Mouse (Mus musculus) sigmoid colon, adult 10 weeks (tissue): ENCODE measurements around the gene Hephl1. TPM values are rescaled to one million over a fixed set of nuclear protein-coding genes. Genes with fewer than 3 reads are reported as not detected.

Experiments used
- polyA plus RNA-seq: library from polyadenylated mRNA; stranded (reverse); fragments of 350-450 nt; fragmentation: Illumina TruSeq; extraction: RNeasy Lipid Tissue Mini Kit (QIAGEN cat#74804); gene quantifications from one replicate; pipeline ENCODE4 v1.2.3, GENCODE M21; 2014; ENCODE audit warnings: low read depth, low replicate concordance

Hephl1 gene
- not detected for polyA plus RNA-seq

GRCm38 (mm10) chr9:15112008-15112407 is at the start of gene Hephl1:
TSS of gene Hephl1 (minus strand) at chr9:15112108.

GRCm38 (mm10) chr9:15045084-15045669 is 66.7 kb downstream of the Hephl1 start, which contains the start of gene Panx1:
TSS of gene Panx1 (minus strand) at chr9:15045478.

Other genes with a start within 250 kb of the Hephl1 start
- gene Izumo1r, start 208.2 kb downstream of the Hephl1 start, polyA plus RNA-seq = not detected
- 15.4 TPM for gene Panx1, start 66.6 kb downstream of the Hephl1 start, polyA plus RNA-seq
- gene Vstm5, start 126.9 kb upstream of the Hephl1 start, polyA plus RNA-seq = 8.5 TPM
- 49.2 TPM for gene Med17, start 167.8 kb upstream of the Hephl1 start, polyA plus RNA-seq
- gene Taf1d, start 194.1 kb upstream of the Hephl1 start, polyA plus RNA-seq = 342 TPM
- gene 4931406C07Rik, start 194.3 kb upstream of the Hephl1 start, polyA plus RNA-seq = 343 TPM
- gene Cep295, start 245.7 kb upstream of the Hephl1 start, polyA plus RNA-seq = 38.7 TPM